Mouse (Mus musculus) urinary bladder, adult 18-20 months (tissue): ENCODE data around the gene Gsdme.
A peak's percentile ranks its signal among the peaks of the same experiment; 100 is the strongest.

Source experiments
- DNase-seq, 2 experiments: peaks; one replicate each; pipeline ENCODE4 v3.0.0; 2022; ENCODE audit warnings: low spot score in 2 of 2, mixed read lengths in 2 of 2

Gsdme gene

GRCm38 (mm10) chr6:50244967-50245366 is 18.7 kb downstream of the Gsdme start:
- no peak for DNase-seq

- DNase-seq: no peak
Observed at GRCm38 (mm10) chr6:50244126-50244525, 19.5 kb downstream of the Gsdme start.

GRCm38 (mm10) chr6:50240437-50240836 is 23.2 kb downstream of the Gsdme start:
- DNase-seq: no peak

- no peak for DNase-seq
Observed at GRCm38 (mm10) chr6:50239902-50240301, 23.8 kb downstream of the Gsdme start.

GRCm38 (mm10) chr6:50237963-50238362 is 25.7 kb downstream of the Gsdme start:
- DNase-seq: no peak

- DNase-seq: no peak
Observed at GRCm38 (mm10) chr6:50232984-50233383, 30.7 kb downstream of the Gsdme start.

- DNase-seq: no peak
Observed at GRCm38 (mm10) chr6:50231288-50231687, 32.4 kb downstream of the Gsdme start.

- DNase-seq: no peak
Observed at GRCm38 (mm10) chr6:50228180-50228579, 35.5 kb downstream of the Gsdme start.

- no peak for DNase-seq
Observed at GRCm38 (mm10) chr6:50225232-50225631, 38.4 kb downstream of the Gsdme start.

- DNase-seq: no peak
Observed at GRCm38 (mm10) chr6:50223606-50224005, 40.1 kb downstream of the Gsdme start.

GRCm38 (mm10) chr6:50222986-50223385 is 40.7 kb downstream of the Gsdme start:
- DNase-seq: no peak

GRCm38 (mm10) chr6:50222351-50222750 is 41.3 kb downstream of the Gsdme start:
- DNase-seq: no peak

GRCm38 (mm10) chr6:50220863-50221262 is 42.8 kb downstream of the Gsdme start:
- peak; percentile 5 to 14 for DNase-seq

- no peak for DNase-seq
Observed at GRCm38 (mm10) chr6:50219066-50219465, 44.6 kb downstream of the Gsdme start.

GRCm38 (mm10) chr6:50218628-50219027 is 45.0 kb downstream of the Gsdme start:
- no peak for DNase-seq

GRCm38 (mm10) chr6:50215986-50216385 is 47.7 kb downstream of the Gsdme start:
- DNase-seq: no peak

- DNase-seq: no peak
Observed at GRCm38 (mm10) chr6:50215373-50215745, 48.3 kb downstream of the Gsdme start.

GRCm38 (mm10) chr6:50214711-50215372 is 48.8 kb downstream of the Gsdme start:
- no peak for DNase-seq

GRCm38 (mm10) chr6:50205093-50205492 is 58.6 kb downstream of the Gsdme start:
- DNase-seq: no peak

- no peak for DNase-seq
Observed at GRCm38 (mm10) chr6:50204356-50204755, 59.3 kb downstream of the Gsdme start.

- no peak for DNase-seq
Observed at GRCm38 (mm10) chr6:50193851-50194250, 69.8 kb downstream of the Gsdme start.

GRCm38 (mm10) chr6:50192822-50193221 is 70.8 kb downstream of the Gsdme start:
- DNase-seq: no peak

- no peak for DNase-seq
Observed at GRCm38 (mm10) chr6:50192169-50192568, 71.5 kb downstream of the Gsdme start.

GRCm38 (mm10) chr6:50191605-50192004 is 72.1 kb downstream of the Gsdme start:
- DNase-seq: no peak
